Mouse (Mus musculus): ENCODE measurements around the gene Zfp281.

- TF ChIP-seq CTCF (conservative IDR thresholded peaks at IDR 0.05; ENCODE audit: low read length) (no peak), NANOG (IDR thresholded peaks at IDR 0.05; ENCODE audit: borderline replicate concordance, low read length) (no peak)
Measured at GRCm38 (mm10) chr1:136666513-136666912, 41.8 kb downstream of the Zfp281 start.
